Mouse (Mus musculus): ENCODE measurements around the gene Acadvl.

Gene Acadvl

DNA sequence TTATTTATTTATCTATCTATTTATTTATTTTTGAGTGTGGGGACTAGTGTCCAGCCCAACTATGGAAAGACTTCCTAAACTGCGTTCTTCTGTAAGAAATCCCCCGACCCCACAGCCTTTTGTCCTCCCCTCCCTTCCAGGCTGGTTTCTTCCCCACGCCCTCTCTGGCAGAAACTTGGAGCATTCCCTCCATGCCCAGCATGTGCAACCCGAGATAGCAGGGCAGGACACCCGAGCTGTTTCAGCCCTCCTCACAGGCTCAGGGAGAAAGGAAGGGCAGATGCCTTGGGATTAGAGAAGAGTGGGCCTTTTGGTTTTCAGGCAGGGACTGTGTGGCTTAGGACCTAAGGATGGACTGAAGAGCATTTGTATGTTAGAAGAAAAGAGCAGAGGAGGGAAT, 32.3 kb downstream of the Acadvl start:
- no peak for DNase-seq (ENCODE audit: extremely low read depth, insufficient read length, low spot score)

DNA sequence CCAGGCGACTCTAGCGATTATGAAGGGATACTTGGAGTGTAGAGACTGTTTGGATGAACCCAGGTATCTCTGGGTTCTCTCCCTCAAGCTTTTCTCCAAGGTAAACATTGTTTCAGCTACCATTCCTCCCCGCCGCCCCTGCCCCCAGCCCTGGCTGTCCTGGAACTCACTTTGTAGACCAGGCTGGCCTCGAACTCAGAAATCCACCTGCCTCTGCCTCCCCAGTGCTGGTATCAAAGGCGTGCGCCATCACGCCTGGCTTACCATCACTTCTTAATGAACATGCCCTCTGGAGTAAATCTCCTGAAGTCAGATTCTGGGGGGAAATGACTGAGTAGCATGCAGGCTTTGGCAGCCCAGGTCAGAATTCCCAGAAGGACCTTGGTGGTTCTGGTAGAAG, 33.0 kb downstream of the Acadvl start, which contains the start of gene Elp5:
Elp5 (minus strand) TSS at position 293 of the 400 bp plus-strand sequence.
- DNase-seq (ENCODE audit: extremely low read depth, insufficient read length, low spot score) = no peak

DNA sequence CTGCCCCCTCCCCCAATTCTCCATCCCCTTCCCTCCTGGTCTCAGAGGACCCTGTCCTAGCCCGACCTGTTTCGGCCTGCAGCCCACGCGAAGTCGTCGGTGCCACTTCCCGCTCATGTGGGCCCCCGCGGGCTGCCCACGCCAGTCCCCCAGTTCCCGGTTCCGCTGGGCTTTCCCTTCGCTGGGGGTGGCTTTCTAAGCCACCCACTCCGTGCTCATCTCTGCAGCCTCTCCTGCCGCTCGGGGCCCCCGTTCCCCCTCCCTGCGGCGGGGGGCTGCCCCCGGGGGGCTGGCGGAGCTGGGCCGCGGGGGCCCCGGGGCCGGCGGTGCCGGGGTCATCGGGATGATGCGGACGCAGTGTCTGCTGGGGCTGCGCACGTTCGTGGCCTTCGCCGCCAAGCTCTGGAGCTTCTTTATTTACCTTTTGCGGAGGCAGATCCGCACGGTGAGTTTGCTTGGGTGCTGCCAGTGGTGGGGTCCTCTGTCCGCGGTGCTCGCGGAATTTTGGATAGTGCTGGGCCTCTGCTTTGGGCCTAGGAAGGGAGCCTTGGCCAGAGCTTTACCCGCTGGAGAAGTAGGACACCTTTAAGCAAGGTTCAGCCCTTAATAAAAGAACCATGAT, 34.0 kb downstream of the Acadvl start, which contains the start of gene Ctdnep1:
Ctdnep1 (plus strand) TSS at position 16 of the 622 bp plus-strand sequence.
- peak; percentile 50 for DNase-seq (ENCODE audit: extremely low read depth, insufficient read length, low spot score)

DNA sequence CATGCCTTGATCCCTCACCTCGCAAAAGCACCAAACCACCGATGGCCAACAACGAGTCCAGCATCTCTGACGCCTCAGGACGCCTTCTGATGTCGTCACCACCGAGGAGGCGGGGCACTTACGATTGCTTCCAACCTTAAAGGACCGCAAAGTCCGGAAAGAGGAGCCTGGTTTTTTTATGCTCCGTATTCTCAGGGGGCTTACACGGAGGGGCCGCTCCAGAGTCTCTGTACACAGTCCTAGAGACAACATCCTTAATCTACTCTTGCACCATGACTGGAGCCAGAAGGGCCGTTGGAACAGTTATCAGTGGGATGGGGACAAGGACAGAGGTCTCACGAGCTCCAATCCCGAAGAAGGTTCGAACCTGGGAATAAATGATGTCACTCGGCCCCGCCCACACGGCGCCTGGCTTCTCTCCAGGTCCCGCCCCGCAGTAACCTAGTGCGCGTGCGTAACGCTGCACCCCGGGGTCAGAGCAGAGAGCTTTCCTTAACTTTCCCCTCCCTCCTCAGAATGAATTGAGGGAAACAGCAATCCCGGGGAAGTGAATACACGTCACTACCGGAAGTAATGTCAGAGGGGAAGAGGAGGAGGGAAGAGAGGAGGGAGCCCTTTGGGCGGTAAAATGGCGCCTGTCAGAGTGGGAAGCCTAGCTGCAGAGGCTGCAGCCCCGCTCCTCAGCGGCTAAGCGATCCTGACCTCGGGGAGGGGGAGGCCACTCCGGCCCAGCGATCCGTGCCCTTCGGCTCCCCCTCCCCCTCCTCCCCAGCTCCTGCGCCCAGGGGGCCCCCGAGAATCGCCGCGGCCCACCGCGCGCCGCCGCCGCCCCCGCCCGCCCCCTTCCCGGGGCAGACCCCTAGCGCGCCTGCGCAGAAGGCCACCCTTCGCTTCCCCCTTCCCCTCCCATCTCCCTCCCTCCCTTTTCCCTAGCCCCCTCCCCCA, 34.7 kb downstream of the Acadvl start:
- peak; percentile 100 for DNase-seq (ENCODE audit: extremely low read depth, insufficient read length, low spot score)

DNA sequence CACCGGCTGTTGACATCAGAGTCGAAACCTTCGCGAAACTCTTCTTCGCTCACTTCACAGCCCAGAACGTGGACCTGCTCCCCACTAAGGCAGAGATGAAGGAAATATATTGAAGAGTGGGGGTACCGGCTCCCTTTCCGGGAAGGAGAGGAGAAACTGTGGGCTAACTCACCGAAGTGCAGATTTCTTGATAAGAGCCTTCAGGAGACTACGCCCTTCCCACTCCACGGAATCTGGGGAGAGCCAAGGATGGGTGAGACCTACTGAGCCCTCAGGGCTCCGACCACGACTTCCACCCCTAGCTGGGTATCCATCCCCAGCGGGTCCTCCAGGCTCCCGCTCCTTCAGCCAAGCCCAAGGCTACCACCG, 35.4 kb downstream of the Acadvl start:
- DNase-seq (ENCODE audit: extremely low read depth, insufficient read length, low spot score) = no peak

DNA sequence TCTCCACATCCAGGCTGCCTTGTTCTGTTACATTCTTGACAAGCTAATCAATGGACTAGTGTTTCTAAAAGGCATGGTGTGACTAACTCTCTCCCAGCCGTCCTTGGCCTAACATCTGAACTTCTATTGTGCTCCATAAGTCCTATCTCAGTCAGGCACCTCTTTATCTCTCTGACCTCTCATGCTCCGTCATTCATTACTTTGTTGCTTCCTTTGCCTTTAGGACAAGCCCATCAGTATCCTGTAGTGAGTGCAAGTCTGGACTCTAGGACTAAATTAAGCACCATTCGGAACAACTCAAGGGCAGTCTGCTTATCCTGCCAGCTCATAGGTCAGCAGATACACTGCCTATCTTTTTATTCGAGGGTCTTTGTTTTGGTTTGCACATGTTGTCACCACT, 38.9 kb downstream of the Acadvl start:
- DNase-seq (ENCODE audit: extremely low read depth, insufficient read length, low spot score) = no peak

DNA sequence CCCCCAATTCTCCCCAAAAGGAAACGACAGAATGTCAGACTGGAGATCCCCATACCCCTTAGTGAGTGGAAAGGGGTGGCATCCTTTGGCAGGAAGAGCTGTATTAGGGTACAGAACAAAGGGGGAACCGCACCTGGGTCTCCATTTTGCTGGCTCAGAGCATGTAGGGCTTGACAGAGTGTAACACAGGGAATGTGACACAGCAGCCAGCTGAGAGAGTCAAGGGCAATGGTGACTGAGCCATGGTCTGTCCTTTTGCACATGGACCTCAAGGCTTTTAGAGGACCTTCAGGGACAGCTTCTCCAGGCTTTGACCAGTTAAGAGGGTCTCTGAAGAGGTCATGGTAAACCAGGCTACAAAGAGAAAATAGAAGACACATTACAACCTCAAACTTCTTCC, 40.3 kb downstream of the Acadvl start:
- DNase-seq (ENCODE audit: extremely low read depth, insufficient read length, low spot score) = no peak

DNA sequence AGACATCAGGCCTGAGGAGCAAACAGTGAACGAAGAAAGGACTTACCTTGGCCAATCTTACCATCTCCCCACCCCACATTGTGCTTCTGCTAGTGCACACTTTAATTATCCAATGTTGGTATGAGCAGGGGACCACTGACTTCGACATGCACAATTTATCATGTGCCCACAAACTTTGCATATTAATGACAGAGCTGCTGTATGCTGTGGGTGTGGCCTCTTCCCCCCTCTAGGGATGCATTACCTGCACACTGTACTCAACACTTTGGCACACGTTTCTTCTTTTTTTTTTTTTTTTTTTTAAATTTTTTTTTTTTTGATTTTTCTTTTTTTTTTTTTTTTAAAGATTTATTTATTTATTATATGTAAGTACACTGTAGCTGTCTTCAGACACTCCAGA, 44.4 kb downstream of the Acadvl start:
- no peak for DNase-seq (ENCODE audit: extremely low read depth, insufficient read length, low spot score)

DNA sequence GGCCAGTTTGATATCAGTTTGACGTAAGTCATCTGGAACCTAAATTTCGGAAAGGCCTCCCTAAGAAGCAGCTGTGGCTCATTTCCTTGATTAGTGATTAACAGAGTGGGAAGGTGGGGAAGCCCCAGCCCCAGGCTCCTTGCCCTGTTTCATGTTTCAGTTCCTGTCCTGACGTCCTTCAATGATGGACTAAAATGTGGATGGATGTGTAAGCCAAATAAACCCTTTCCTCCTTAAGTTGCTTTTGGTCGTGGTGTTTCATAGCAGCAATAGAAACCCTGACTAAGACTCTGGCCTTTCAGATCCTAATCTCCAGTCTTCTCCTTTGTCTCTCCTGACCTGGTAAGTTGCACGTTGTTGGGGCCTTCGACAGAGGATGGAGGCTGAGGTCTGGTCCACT, 45.0 kb downstream of the Acadvl start:
- DNase-seq (ENCODE audit: extremely low read depth, insufficient read length, low spot score) = no peak

DNA sequence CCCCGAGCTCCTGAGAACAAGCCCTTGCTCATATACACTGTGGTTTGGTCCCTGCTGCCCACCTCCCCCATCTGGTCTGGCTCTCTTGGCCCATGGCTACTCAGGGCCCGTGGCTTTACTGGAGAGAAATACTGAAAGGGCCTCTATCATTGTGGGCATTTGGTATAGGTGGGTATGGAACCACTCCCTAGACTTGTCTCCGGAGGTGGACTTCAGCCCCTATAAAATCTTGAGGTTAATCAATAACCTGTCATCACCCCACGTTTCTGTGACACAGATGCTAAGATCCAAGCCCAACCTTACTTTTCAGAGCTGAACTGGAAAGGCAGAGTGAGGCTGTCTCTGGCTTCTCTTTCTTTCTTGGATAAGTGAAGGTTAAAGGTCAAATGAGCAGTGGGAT, 46.4 kb downstream of the Acadvl start:
- no peak for DNase-seq (ENCODE audit: extremely low read depth, insufficient read length, low spot score)

DNA sequence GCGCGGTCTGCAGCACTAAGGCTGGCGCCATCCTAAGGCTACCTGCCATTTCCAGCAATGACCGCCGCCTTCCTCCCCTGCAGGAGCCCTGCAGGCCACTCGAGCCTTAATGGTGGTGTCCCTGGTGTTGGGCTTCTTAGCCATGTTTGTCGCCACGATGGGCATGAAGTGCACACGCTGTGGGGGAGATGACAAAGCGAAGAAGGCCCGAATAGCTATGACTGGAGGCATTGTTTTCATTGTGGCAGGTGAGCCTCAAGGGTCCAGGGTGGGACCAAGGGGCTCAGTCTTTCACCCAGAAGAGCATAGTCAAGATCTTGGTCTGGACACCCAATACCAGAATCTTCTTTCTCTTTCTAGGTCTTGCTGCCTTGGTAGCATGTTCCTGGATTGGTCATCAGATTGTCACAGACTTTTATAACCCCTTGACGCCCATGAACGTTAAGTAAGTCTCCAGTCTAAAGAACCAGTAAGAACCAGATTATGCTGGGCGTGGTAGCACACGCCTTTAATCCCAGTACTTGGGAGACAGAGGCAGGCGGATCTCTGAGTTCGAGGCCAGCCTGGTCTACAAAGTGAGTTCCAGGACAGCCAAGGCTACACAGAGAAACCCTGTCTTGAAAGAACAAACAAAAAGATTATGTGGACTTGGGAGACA, 48.2 kb downstream of the Acadvl start:
- no peak for DNase-seq (ENCODE audit: extremely low read depth, insufficient read length, low spot score)

DNA sequence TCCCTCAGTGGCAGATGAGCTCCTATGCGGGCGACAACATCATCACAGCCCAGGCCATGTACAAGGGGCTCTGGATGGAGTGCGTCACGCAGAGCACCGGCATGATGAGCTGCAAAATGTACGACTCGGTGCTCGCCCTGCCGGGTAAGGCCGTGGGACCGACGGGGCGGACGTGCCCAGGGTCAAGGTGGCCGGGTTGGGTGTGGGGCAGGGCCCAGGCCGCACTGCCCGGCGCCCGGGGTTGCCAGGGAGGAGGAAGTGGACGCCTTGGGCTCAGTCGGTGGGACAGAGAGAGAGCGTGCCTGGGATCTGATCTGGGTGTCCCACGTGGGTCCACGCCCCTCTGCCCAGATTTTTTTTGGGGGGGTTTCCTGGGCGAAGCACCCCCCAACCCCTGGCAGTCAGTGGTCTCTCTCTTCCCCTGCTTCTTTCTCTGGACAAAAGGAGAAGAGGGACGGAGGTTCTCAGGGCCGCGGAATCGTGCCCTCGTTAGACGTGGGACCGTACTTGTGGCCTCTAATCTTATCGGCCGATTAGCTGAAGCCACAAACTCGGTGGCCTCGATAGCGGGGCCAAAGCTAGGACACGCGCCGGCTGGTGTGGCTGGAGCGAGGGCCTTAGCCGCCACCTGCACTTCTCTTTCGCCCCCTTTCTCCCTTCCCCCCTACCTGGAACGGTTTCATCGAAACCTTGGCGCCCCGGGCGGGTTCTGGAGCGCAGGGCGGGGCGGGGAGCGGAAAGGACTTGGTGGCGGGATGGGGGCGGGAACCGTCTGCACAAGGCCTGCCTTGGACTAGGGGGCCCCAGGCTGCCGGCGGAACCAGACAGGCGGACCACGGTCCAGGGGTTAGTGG, 49.0 kb downstream of the Acadvl start:
- DNase-seq (ENCODE audit: extremely low read depth, insufficient read length, low spot score) = no peak

DNA sequence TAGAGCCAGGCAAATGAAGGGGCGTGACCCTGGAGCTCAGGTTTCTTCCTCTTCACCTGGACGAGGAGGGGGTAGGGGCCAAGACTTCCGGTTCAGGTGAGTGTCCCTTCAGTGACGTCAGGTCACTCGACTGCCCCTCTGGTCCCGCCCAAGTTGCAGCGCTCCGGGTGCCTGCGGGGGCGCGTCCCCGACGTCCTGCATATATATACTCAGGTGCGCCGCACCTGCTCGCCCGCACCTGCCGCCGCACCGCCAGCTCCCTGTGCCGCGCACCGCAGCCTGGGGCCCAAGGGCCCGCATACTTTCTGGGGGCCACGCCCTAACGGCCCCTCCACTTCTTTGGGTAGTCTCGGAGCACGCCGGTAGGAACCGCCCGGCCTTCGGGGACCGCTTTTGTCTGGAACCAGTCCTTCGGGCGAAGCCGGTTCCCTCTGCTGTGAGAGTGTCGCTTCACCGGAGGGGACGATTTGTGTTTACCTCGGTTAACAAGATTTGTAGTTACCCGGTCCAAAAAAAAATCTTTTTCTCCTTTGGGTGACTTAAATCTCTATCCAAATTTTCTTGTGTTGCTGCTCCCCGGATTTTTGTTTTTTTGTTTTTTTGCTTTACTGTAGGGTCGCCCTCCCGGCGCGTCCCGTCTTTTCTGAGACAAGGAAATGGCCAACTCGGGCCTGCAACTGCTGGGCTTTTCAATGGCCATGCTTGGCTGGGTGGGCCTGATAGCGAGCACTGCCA, 49.8 kb downstream of the Acadvl start:
- no peak for DNase-seq (ENCODE audit: extremely low read depth, insufficient read length, low spot score)

DNA sequence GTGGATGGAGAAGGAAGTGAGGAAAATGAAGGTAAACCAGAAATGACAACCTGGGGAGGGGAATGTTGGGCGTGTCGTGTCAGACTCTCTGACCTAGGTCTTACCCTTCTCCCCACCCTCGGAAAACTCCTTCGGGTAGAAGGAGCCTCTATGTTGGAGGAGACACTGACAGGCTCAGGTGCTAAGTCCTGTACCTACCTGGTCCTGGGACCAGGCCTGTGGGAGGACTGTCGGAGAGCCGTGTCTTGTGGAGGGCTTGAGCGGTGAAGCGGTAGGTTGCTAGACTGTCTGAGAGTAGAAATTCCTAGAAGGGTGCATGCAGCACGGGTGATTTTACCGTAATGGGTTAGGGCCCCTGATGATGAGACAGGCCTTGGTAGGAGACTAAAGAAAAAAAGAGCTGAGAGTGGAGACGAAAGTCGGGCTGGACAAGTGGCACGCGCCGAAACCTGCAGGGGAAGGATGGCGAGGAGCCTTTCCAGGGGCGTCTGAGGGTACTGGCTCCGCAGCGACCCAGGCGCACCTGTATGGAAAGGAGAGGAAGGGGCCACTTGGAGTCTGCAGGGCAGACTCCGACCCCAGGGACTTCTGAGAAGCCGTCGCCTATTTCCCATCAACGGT, 50.5 kb downstream of the Acadvl start, which contains the start of gene Cldn7:
Cldn7 (plus strand) TSS at position 130 of the 621 bp plus-strand sequence.
- DNase-seq (ENCODE audit: extremely low read depth, insufficient read length, low spot score) = no peak

DNA sequence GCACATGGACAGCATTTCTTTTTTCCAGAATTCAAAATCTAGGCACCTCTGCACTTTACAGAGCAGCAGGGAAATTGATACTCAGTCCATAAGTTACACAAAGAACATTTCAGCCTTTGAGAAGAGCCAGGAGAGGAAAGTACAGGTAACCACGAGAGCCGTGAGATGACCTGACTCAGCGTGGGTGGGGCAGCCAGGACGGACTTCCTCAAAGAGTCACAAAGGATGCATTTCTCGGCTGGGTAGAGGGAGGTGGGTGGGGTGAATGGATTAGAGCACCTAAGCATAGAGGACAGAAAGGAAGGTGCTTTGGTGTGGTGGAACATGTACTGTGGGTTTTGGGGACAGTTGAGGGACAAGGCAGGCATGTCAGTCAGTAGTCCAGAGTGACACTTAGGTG, 53.4 kb downstream of the Acadvl start:
- no peak for DNase-seq (ENCODE audit: extremely low read depth, insufficient read length, low spot score)

DNA sequence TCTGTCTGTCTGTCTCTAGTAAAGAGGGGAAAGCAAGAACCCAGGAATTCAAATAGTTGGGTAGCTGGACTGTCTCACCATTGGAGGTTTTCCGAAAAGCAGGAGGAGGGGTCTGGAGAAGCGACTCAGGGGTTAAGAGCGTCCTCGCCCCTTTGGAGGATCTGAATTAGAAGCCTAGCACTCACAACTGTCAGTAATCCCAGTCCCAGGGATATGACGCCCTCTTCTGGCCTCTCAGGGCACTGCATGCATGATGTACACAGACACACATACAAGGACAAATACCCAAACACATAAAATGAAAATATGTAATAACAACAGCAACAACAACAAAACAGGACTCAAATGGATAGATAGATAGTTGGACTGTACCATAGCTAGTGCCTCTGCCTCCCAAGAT, 54.6 kb downstream of the Acadvl start:
- no peak for DNase-seq (ENCODE audit: extremely low read depth, insufficient read length, low spot score)

Data from 3134 (cell line).